Mouse (Mus musculus): Measurements from ENCODE around the gene Prrx1.
A peak's percentile ranks its signal among the peaks of the same experiment; 100 is the strongest.

- no peak for TF ChIP-seq EP300 (IDR thresholded peaks at IDR 0.05; ENCODE audit: low read depth)
- peak; percentile 36 for TF ChIP-seq CTCF (IDR thresholded peaks at IDR 0.05; ENCODE audit: low read depth)
Measured at GRCm38 (mm10) chr1:163305956-163306355, 7.6 kb downstream of the Prrx1 start.

Measured in heart, postnatal 0 days (tissue).